Mouse (Mus musculus) ES-Bruce4 (cell line): Measurements from ENCODE around the gene Wdr63.

ENCODE experiments used
- CTCF ChIP-seq: IDR thresholded peaks from one replicate; pipeline ENCODE4 v1.8.1; 2011; ENCODE audit warnings: low read depth, low read length
- EP300 ChIP-seq: IDR thresholded peaks from 2 replicates; pipeline ENCODE4 v1.6.1; 2011; ENCODE audit warnings: low read depth, low read length; ENCODE audit not compliant: insufficient read depth
- POLR2A ChIP-seq: IDR thresholded peaks from one replicate; pipeline ENCODE4 v1.8.1; 2011; ENCODE audit warnings: low read length; ENCODE audit not compliant: insufficient read depth

DNA sequence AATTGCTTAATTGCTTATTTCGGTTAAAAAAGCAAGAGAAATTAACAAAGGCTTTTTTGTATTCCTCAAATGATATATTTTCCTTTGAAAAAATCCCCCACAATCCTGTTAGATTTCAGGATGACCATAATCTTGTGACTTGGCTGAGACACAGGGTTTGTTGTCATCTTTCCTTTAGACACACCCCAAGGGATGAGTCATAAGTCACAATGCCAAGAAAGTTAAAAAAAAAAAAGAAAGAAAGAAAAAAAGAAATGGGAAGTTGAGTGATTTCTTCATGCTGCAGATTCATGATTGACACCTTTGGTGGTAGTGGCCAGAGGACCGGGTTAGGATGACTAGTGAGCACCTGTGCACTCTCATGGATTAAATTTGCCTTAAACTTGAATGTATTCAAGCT is 2.4 kb upstream of the Wdr63 start:
- TF ChIP-seq POLR2A: no peak
- TF ChIP-seq CTCF: no peak
- TF ChIP-seq EP300: no peak
